Mouse (Mus musculus): Measurements from ENCODE around the gene F830045P16Rik.

DNA sequence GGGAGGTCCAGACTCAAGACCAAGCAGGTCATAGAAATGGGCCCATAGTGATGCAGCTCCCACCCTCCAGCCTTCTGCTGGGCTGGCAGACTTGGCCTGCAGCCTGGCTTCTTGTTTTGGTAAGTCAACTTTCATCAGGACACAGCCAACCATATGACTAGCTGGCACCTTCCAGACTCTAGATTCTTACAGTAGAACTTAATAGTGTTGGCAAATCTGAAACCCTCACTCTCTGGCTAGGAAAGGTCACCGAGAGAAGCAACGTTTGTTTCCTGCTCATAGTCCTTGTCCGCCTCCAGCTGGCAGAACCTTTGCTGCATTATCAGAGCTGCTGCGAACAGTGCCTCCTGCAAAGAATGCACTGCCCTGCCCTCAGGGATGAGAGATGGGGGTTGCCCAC, 1.5 kb upstream of the F830045P16Rik start:
- no peak for TF ChIP-seq CTCF (conservative IDR thresholded peaks at IDR 0.05; ENCODE audit: low read length)
- TF ChIP-seq POU5F1 (IDR thresholded peaks at IDR 0.05; ENCODE audit: borderline replicate concordance, low read length), result no peak
